Mouse (Mus musculus) cortical plate, adult 2 months (tissue): Measurements from ENCODE around the gene Rsrp1.

Experiments
- CTCF ChIP-seq: fragments of 200-500 bp; IDR thresholded peaks from 2 replicates; pipeline ENCODE4 v1.5.1; 2011; ENCODE audit warnings: mild to moderate bottlenecking, control low read depth, low read length; ENCODE audit not compliant: insufficient read depth; ENCODE audit errors: extremely low read depth
- POLR2A ChIP-seq: fragments of 200-500 bp; IDR thresholded peaks from 2 replicates; pipeline ENCODE4 v1.6.1; 2011; ENCODE audit warnings: mild to moderate bottlenecking, low read length, control low read depth; ENCODE audit not compliant: insufficient read depth; ENCODE audit errors: extremely low read depth

GRCm38 (mm10) chr4:134956328-134956727, 32.9 kb downstream of the Rsrp1 start:
- TF ChIP-seq CTCF: peak; percentile 54
- TF ChIP-seq POLR2A: no peak
